Mouse (Mus musculus) liver, embryonic 13.5 days (tissue): ENCODE measurements around the gene Mob1a. TPM values are rescaled to one million over a fixed set of nuclear protein-coding genes. Genes with fewer than 3 reads are reported as not detected.

Experiments used
- ATAC-seq: fragments of 200-750 bp; cut with Nextera tagmentation; 2 replicates; pipeline ENCODE4 v1.8.0; 2017; ENCODE audit warnings: low read depth, mild to moderate bottlenecking, moderate number of reproducible peaks, moderate library complexity
- DNase-seq: peaks from one replicate; pipeline ENCODE4 v3.0.0; 2022
- H3K27ac ChIP-seq: fragments of 300-500 bp; sonication (generic); 2 replicates; pipeline ENCODE4 v1.5.1; 2015; ENCODE audit warnings: moderate library complexity, mild to moderate bottlenecking, inconsistent platforms
- H3K27me3 ChIP-seq: fragments of 300-500 bp; sonication (generic); 2 replicates; pipeline ENCODE4 v1.6.1; 2015; ENCODE audit warnings: mild to moderate bottlenecking, inconsistent platforms
- H3K36me3 ChIP-seq: fragments of 300-500 bp; sonication (generic); 2 replicates; pipeline ENCODE4 v1.6.1; 2015; ENCODE audit warnings: mild to moderate bottlenecking, inconsistent platforms
- H3K4me1 ChIP-seq: fragments of 300-500 bp; sonication (generic); replicated peaks from 2 replicates; pipeline ENCODE4 v1.6.1; 2015; ENCODE audit warnings: inconsistent platforms
- H3K4me2 ChIP-seq: fragments of 300-500 bp; sonication (generic); 2 replicates; pipeline ENCODE4 v1.6.1; 2015; ENCODE audit warnings: inconsistent platforms, mild to moderate bottlenecking, moderate library complexity
- H3K4me3 ChIP-seq: fragments of 300-500 bp; sonication (generic); replicated peaks from 2 replicates; pipeline ENCODE4 v1.5.1; 2015; ENCODE audit warnings: mild to moderate bottlenecking, inconsistent platforms
- H3K9ac ChIP-seq: fragments of 300-500 bp; sonication (generic); 2 replicates; pipeline ENCODE4 v1.6.1; 2015; ENCODE audit warnings: mild to moderate bottlenecking, inconsistent platforms
- H3K9me3 ChIP-seq: fragments of 300-500 bp; sonication (generic); replicated peaks from 2 replicates; pipeline ENCODE4 v1.6.1; 2016; ENCODE audit warnings: inconsistent platforms
- WGBS: fragments of 180-500 bp; shearing (Covaris S2); methylation state at CpG from one replicate; pipeline ENCODE4 v1.1.7; 2015; ENCODE audit not compliant: insufficient replicate concordance; 5-methylcytosine and 5-hydroxymethylcytosine counted together
- polyA plus RNA-seq: library from polyadenylated mRNA; unstranded; fragments of >200 nt; fragmentation: Nextera tagmentation; extraction: Ambion mirVana; gene quantifications from 2 replicates; pipeline ENCODE4 v1.2.1, GENCODE M21; 2015

The Mob1a gene
- polyA plus RNA-seq = 36.9 and 46.5 TPM in 2 replicates

GRCm38 (mm10) chr6:83325525-83326393 is at the start of gene Mob1a, which contains the start of gene Mthfd2:
Gene Mob1a, plus strand, starts transcription at chr6:83326016.
Gene Mthfd2, minus strand, starts transcription at chr6:83325908.
- Histone ChIP-seq H3K4me3 (peak within 1 kb of the TSS; percentile 95), H3K36me3 (peaks cover 36% of the 10 kb centered on the region), H3K9me3 (no peaks in the 10 kb centered on the region), H3K4me1 (peaks cover 46% of the 10 kb centered on the region), H3K4me2 (peak within 1 kb of the TSS; percentile 88), H3K27ac (peak within 1 kb of the TSS; percentile 97), H3K27me3 (no peaks in the 10 kb centered on the region), H3K9ac (peak within 1 kb of the TSS; percentile 95)
- peak; percentile 97 for ATAC-seq
- DNase-seq = peak; percentile 93
- WGBS = under 1% methylated on average over 64 of the region's 65 CpGs

DNA sequence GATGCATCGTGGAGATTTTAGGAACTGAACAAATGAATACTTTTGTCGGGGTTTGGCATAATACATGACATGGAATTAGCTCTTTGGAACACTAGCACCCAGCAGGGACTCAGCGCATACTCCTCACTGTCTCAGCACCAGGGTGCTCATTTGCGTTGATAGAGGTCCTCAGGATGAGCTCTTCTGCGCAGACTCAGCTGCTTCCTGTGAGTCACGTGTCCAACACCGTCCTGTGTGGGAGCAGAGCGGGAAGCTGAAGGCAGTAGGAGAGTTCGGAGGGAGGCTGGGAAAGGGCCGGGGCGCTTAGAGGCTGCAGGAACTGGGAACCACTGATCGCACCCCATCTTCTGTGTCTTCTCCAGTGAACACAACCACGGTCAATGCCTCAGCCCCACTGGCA is 48.7 kb upstream of the Mob1a start:
- no peaks in the 10 kb centered on the region; the same call in 1 of the 2 replicates for H3K9me3 ChIP-seq
- ATAC-seq (no peak), DNase-seq (no peak)
- H3K9ac ChIP-seq = no peak overlapping the region
- 50% methylated on average over 13 of the region's 13 CpGs for WGBS
- no peak overlapping the region for H3K27ac ChIP-seq
- H3K4me2 ChIP-seq = no peak overlapping the region
- no peaks in the 10 kb centered on the region for H3K4me1 ChIP-seq
- no peak overlapping the region for H3K4me3 ChIP-seq
- H3K36me3 ChIP-seq = no peaks in the 10 kb centered on the region
- peaks cover 13% of the 10 kb centered on the region for H3K27me3 ChIP-seq

GRCm38 (mm10) chr6:83278881-83279280 is 46.9 kb upstream of the Mob1a start:
- peaks cover 8% of the 10 kb centered on the region for H3K27me3 ChIP-seq
- WGBS = 18% methylated on average over 2 of the region's 2 CpGs
- no peak overlapping the region for H3K27ac ChIP-seq
- H3K9ac ChIP-seq = no peak overlapping the region
- no peaks in the 10 kb centered on the region; the same call in 1 of the 2 replicates for H3K9me3 ChIP-seq
- H3K36me3 ChIP-seq = no peaks in the 10 kb centered on the region
- no peak overlapping the region for H3K4me3 ChIP-seq
- no peak overlapping the region for H3K4me2 ChIP-seq
- ATAC-seq = no peak
- H3K4me1 ChIP-seq = no peaks in the 10 kb centered on the region
- DNase-seq = peak; percentile 30

GRCm38 (mm10) chr6:83280256-83280955 is 45.4 kb upstream of the Mob1a start:
- no peak overlapping the region for H3K9ac ChIP-seq
- no peak overlapping the region for H3K4me3 ChIP-seq
- no peaks in the 10 kb centered on the region; the same call in 1 of the 2 replicates for H3K9me3 ChIP-seq
- H3K4me2 ChIP-seq = no peak overlapping the region
- H3K4me1 ChIP-seq = no peaks in the 10 kb centered on the region
- no peak overlapping the region for H3K27ac ChIP-seq
- H3K27me3 ChIP-seq = peaks cover 9% of the 10 kb centered on the region
- ATAC-seq (no peak), DNase-seq (no peak)
- 67% methylated on average over 8 of the region's 8 CpGs for WGBS
- no peaks in the 10 kb centered on the region for H3K36me3 ChIP-seq

GRCm38 (mm10) chr6:83300447-83301229 is 25.2 kb upstream of the Mob1a start:
- Histone ChIP-seq H3K4me1 (0 out of 2 replicates have a peak, but pooled peaks cover 3% of the 10 kb centered on the region), H3K27ac (no peak overlapping the region), H3K4me2 (no peak overlapping the region), H3K4me3 (no peak overlapping the region), H3K36me3 (peaks cover 26% of the 10 kb centered on the region), H3K27me3 (0 out of 2 replicates have a peak, but pooled peaks cover 4% of the 10 kb centered on the region), H3K9me3 (no peaks in the 10 kb centered on the region), H3K9ac (no peak overlapping the region)
- no peak for DNase-seq
- no peak for ATAC-seq
- 62% methylated on average over 7 of the region's 7 CpGs for WGBS

GRCm38 (mm10) chr6:83301294-83301693 is 24.5 kb upstream of the Mob1a start:
- Histone ChIP-seq H3K9ac (no peak overlapping the region), H3K36me3 (peaks cover 33% of the 10 kb centered on the region), H3K27ac (no peak overlapping the region), H3K4me3 (no peak overlapping the region), H3K4me1 (0 out of 2 replicates have a peak, but pooled peaks cover 3% of the 10 kb centered on the region), H3K27me3 (0 out of 2 replicates have a peak, but pooled peaks cover 4% of the 10 kb centered on the region), H3K9me3 (no peaks in the 10 kb centered on the region), H3K4me2 (no peak overlapping the region)
- ATAC-seq = no peak
- no peak for DNase-seq
- 71% methylated on average over 2 of the region's 2 CpGs for WGBS

DNA sequence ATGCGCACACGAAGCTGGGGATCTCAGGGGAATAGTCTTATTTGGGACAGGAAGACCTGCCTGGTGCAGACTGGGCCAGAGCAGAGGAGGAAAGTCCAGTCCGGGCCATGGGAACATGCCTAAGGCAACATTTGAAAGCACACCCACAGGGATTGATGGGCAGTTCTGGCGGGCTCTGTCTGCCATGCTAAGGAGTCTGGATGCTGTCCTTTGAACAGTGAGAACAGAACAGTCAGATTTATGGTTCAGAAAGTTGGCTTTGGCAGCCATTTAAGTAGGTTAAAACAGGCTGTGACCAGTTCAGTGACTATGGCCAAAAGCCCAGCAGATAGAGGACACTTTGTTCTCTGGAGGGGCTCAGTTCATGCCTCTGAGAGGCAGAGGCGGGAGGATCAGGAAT is 23.6 kb upstream of the Mob1a start:
- Histone ChIP-seq H3K4me1 (0 out of 2 replicates have a peak, but pooled peaks cover 3% of the 10 kb centered on the region), H3K4me3 (no peak overlapping the region), H3K4me2 (no peak overlapping the region), H3K9ac (no peak overlapping the region), H3K27me3 (0 out of 2 replicates have a peak, but pooled peaks cover 4% of the 10 kb centered on the region), H3K27ac (no peak overlapping the region; the same call in 1 of the 2 replicates), H3K36me3 (peaks cover 42% of the 10 kb centered on the region), H3K9me3 (no peaks in the 10 kb centered on the region)
- ATAC-seq (no peak), DNase-seq (no peak)
- 84% methylated on average over 5 of the region's 5 CpGs for WGBS

- WGBS = 81% methylated on average over 7 of the region's 7 CpGs
- Histone ChIP-seq H3K4me1 (peaks cover 36% of the 10 kb centered on the region), H3K27me3 (no peaks in the 10 kb centered on the region), H3K9ac (no peak overlapping the region), H3K4me2 (no peak overlapping the region), H3K36me3 (peaks cover 98% of the 10 kb centered on the region), H3K27ac (no peak overlapping the region), H3K4me3 (no peak overlapping the region), H3K9me3 (no peaks in the 10 kb centered on the region)
- no peak for ATAC-seq
- no peak for DNase-seq
Measured at GRCm38 (mm10) chr6:83309017-83309416, 16.8 kb upstream of the Mob1a start.

- ATAC-seq = peak; percentile 42; the same call in 1 of the 2 replicates
- H3K9me3 ChIP-seq = no peaks in the 10 kb centered on the region
- 0 out of 2 replicates have a peak overlapping the region, but pooled peaks have one; percentile 7 for H3K4me3 ChIP-seq
- H3K27ac ChIP-seq = peak overlapping the region; percentile 92
- H3K4me1 ChIP-seq = peaks cover 58% of the 10 kb centered on the region
- H3K9ac ChIP-seq = peak overlapping the region; percentile 55
- H3K36me3 ChIP-seq = peaks cover 78% of the 10 kb centered on the region
- peak; percentile 59 for DNase-seq
- WGBS = 60% methylated on average over 11 of the region's 11 CpGs
- no peaks in the 10 kb centered on the region for H3K27me3 ChIP-seq
- peak overlapping the region; percentile 52 for H3K4me2 ChIP-seq
Measured at GRCm38 (mm10) chr6:83311206-83311605, 14.6 kb upstream of the Mob1a start.

DNA sequence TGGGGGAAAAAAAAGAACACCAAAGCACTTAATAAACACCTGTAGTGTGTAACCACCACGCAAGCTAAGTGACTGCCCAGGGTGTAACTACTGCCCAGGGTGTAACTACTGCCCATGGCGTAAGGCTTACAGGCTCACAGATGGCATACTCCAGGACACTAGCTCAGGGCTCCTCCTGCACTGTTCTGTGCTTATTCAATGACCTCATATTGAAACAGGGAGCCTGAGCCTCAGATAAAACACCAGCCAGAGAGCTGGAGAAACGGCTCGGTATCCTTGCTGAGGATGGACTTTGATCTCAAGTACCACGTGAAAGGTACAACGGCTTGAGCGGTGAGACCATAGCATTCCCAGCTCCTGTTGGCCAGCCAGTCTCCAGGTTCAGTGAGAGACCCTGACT is 13.8 kb upstream of the Mob1a start:
- Histone ChIP-seq H3K27ac (peak overlapping the region; percentile 92), H3K9ac (peak overlapping the region; percentile 55; the same call in 1 of the 2 replicates), H3K4me1 (peaks cover 65% of the 10 kb centered on the region), H3K27me3 (no peaks in the 10 kb centered on the region), H3K4me2 (peak overlapping the region; percentile 52), H3K36me3 (peaks cover 70% of the 10 kb centered on the region), H3K4me3 (no peak overlapping the region), H3K9me3 (no peaks in the 10 kb centered on the region)
- no peak for ATAC-seq
- no peak for DNase-seq
- WGBS = 80% methylated on average over 7 of the region's 7 CpGs
